Mouse (Mus musculus) heart, adult 2 months (tissue): Measurements from ENCODE around the gene Tm4sf5. TPM values are rescaled to one million over a fixed set of nuclear protein-coding genes. Genes with fewer than 3 reads are reported as not detected.
A peak's percentile ranks its signal among the peaks of the same experiment; 100 is the strongest.
"Not testable (repeated sequence)": the region's sequence is repeated elsewhere in the genome, so short reads cannot be mapped to it uniquely, and the experiment has no call there.

Experiments used
- DNase-seq, 2 experiments: peaks; one replicate each; pipeline ENCODE4 v3.0.0; 2021
- H3K27ac ChIP-seq: fragments of 200-600 bp; 2 replicates; pipeline ENCODE4 v1.8.1; 2022
- H3K27me3 ChIP-seq: fragments of 200-500 bp; 2 replicates; pipeline ENCODE4 v1.6.1; 2012; ENCODE audit warnings: mild to moderate bottlenecking, low read length, inconsistent platforms, mixed read lengths; ENCODE audit not compliant: control insufficient read depth, insufficient read depth
- H3K36me3 ChIP-seq: fragments of 200-500 bp; 2 replicates; pipeline ENCODE4 v1.6.1; 2012; ENCODE audit warnings: low read length, inconsistent platforms; ENCODE audit not compliant: control insufficient read depth, insufficient read depth
- H3K4me1 ChIP-seq: fragments of 200-500 bp; 2 replicates; pipeline ENCODE4 v1.6.1; 2011; ENCODE audit warnings: low read length; ENCODE audit not compliant: control insufficient read depth, insufficient read depth
- H3K4me3 ChIP-seq: fragments of 200-600 bp; 2 replicates; pipeline ENCODE4 v1.8.1; 2022
- H3K79me2 ChIP-seq: fragments of 200-500 bp; replicated peaks from 2 replicates; pipeline ENCODE4 v1.6.1; 2012; ENCODE audit warnings: mild to moderate bottlenecking, inconsistent platforms, low read length, moderate library complexity, mixed read lengths; ENCODE audit not compliant: control insufficient read depth, insufficient read depth
- H3K9ac ChIP-seq: fragments of 200-500 bp; 2 replicates; pipeline ENCODE4 v1.6.1; 2012; ENCODE audit warnings: low read depth, mild to moderate bottlenecking, control low read depth, inconsistent platforms, low read length, mixed read lengths
- CTCF ChIP-seq: fragments of 200-600 bp; IDR thresholded peaks from 2 replicates; pipeline ENCODE4 v1.8.1; 2022; ENCODE audit warnings: antibody characterized with exemption, mild to moderate bottlenecking, moderate library complexity
- EP300 ChIP-seq: fragments of 200-500 bp; IDR thresholded peaks from 2 replicates; pipeline ENCODE4 v1.6.1; 2011; ENCODE audit warnings: low read depth, low read length, control low read depth; ENCODE audit not compliant: insufficient read depth
- POLR2A ChIP-seq: fragments of 200-500 bp; IDR thresholded peaks from 2 replicates; pipeline ENCODE4 v1.6.1; 2011; ENCODE audit warnings: mild to moderate bottlenecking, low read depth, low read length, control low read depth; ENCODE audit not compliant: insufficient read depth
- WGBS: fragments of 180-500 bp; shearing (Covaris S2); methylation state at CpG from one replicate; pipeline ENCODE4 v1.1.7; 2018; 5-methylcytosine and 5-hydroxymethylcytosine counted together
- intact Hi-C: fragments of 180-260 bp; cut with DNase I; formaldehyde crosslinking; loops from one replicate; pipeline ENCODE4 v1.15.1; 2025
- polyA plus RNA-seq: library from polyadenylated mRNA; depleted of rRNA; stranded (reverse); fragments of >200 nt; gene quantifications from 2 replicates; pipeline ENCODE4 v1.2.3, GENCODE M21; 2012
- total RNA-seq, 2 experiments: library from RNA; stranded (reverse); gene quantifications; 2 replicates each; pipeline ENCODE4 v1.2.3; 2021

The Tm4sf5 gene
- total and polyA plus RNA-seq, 3 experiments = 1.2 to 1.5 (median 1.3) TPM

- H3K27ac ChIP-seq = peak overlapping the region; percentile 75
- H3K36me3 ChIP-seq = no peaks in the 10 kb centered on the region
- H3K4me1 ChIP-seq = no peaks in the 10 kb centered on the region; the same call in 1 of the 2 replicates
- peak overlapping the region; percentile 44 for H3K4me3 ChIP-seq
- 16% methylated on average over 41 of the region's 41 CpGs for WGBS
- intact Hi-C loops = loop anchor here (1.0 kb wide), 1 partner anchor 85 kb away; no protein-coding TSS in a partner anchor
- peak overlapping the region; percentile 70 for H3K9ac ChIP-seq
- H3K79me2 ChIP-seq = no peaks in the 10 kb centered on the region
- H3K27me3 ChIP-seq = no peaks in the 10 kb centered on the region
- TF ChIP-seq CTCF (peak; percentile 39), POLR2A (0 out of 2 replicates have a peak, but pooled peaks have one; percentile 49), EP300 (no peak)
- DNase-seq = peak; percentile 65 to 76
These were observed 15.2 kb downstream of the Tm4sf5 start for GRCm38 (mm10) chr11:70520178-70520769.

- H3K27me3 ChIP-seq, DNase-seq, H3K4me3 ChIP-seq, H3K79me2 ChIP-seq, H3K9ac ChIP-seq, H3K36me3 ChIP-seq, intact Hi-C loops, H3K27ac ChIP-seq, H3K4me1 ChIP-seq: not testable (repeated sequence)
- 84% methylated on average over 8 of the region's 8 CpGs for WGBS
- 0 out of 2 replicates have a peak, but pooled peaks have one; percentile 15 for TF ChIP-seq CTCF
These were observed 18.4 kb downstream of the Tm4sf5 start for GRCm38 (mm10) chr11:70523306-70523989.

DNA sequence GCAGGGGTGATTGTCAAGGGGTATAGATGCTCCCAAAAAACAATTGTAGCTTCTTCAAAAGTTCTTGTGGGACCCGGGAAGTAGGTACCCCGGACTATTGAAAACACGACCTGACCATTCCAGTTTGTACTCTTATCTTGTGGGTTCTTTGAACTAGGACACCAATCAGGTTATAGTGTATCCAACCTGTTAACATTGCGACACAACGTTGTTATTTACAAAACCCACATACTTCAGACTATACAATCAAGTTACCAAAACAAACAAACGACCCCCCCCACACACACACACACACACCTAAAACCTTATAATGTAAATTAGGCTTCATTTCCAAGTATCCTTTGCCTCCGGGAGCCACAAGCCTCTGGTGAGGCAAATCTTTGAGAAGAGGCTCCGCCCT, 19.7 kb downstream of the Tm4sf5 start:
- Histone ChIP-seq H3K79me2 (no peaks in the 10 kb centered on the region), H3K27ac (0 out of 2 replicates have a peak overlapping the region, but pooled peaks have one; percentile 36), H3K4me3 (peak overlapping the region; percentile 72; the same call in 1 of the 2 replicates), H3K9ac (no peak overlapping the region; the same call in 1 of the 2 replicates), H3K27me3 (no peaks in the 10 kb centered on the region), H3K36me3 (peaks cover 2% of the 10 kb centered on the region), H3K4me1 (peaks cover 3% of the 10 kb centered on the region)
- WGBS = 4% methylated on average over 8 of the region's 8 CpGs
- DNase-seq = no peak
- intact Hi-C loops = loop anchor here (1.0 to 2.0 kb wide), 2 partner anchors 16 to 38 kb away; partner anchors contain the start of genes Mink1 and Pld2
- TF ChIP-seq CTCF (no peak), POLR2A (no peak), EP300 (no peak)

- Histone ChIP-seq H3K4me3 (peak within 1 kb of the TSS; percentile 72), H3K27me3 (no peaks in the 10 kb centered on the region), H3K4me1 (peaks cover 3% of the 10 kb centered on the region), H3K36me3 (peaks cover 2% of the 10 kb centered on the region), H3K27ac (peak within 1 kb of the TSS; percentile 71), H3K9ac (peak within 1 kb of the TSS; percentile 76), H3K79me2 (no peaks in the 10 kb centered on the region)
- under 1% methylated on average over 25 of the region's 26 CpGs for WGBS
- DNase-seq = peak; percentile 90 to 93
- intact Hi-C loops = loop anchor here (1.0 to 2.0 kb wide), 2 partner anchors 16 to 37 kb away; partner anchors contain the start of genes Mink1 and Pld2
- TF ChIP-seq POLR2A = peak; percentile 95
- TF ChIP-seq CTCF = no peak
- TF ChIP-seq EP300 = peak; percentile 61; the same call in 1 of the 2 replicates
These were observed 20.2 kb downstream of the Tm4sf5 start, which contains the start of gene Psmb6 for GRCm38 (mm10) chr11:70525184-70525678. TSS of gene Psmb6 (plus strand) at chr11:70525367.

DNA sequence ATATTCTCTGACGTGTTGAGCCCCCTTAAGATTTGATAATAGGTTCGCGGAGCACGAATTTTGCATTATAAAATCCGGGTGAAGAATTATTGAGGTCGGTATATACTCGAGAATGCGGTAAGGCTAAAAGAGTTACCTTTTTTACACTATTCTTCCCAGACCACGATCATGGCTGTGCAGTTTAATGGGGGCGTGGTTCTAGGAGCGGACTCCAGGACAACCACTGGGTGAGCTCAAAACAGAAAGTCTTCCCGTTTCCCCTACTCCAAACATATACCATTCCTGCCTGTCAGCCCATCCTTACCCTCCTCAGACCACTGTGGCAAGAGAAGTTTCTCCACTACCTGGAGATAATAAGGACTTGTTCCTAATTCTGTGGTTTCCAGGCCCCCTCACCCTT, 20.7 kb downstream of the Tm4sf5 start:
- peaks cover 3% of the 10 kb centered on the region for H3K4me1 ChIP-seq
- no peak for DNase-seq
- H3K27ac ChIP-seq = peak overlapping the region; percentile 71
- intact Hi-C loops = loop anchor here (1.0 to 2.0 kb wide), 2 partner anchors 15 to 37 kb away; partner anchors contain the start of genes Mink1 and Pld2
- no peaks in the 10 kb centered on the region for H3K27me3 ChIP-seq
- H3K9ac ChIP-seq = peak overlapping the region; percentile 76
- no peaks in the 10 kb centered on the region for H3K79me2 ChIP-seq
- H3K4me3 ChIP-seq = peak overlapping the region; percentile 72
- WGBS = 3% methylated on average over 12 of the region's 12 CpGs
- peaks cover 2% of the 10 kb centered on the region for H3K36me3 ChIP-seq
- TF ChIP-seq CTCF (no peak), POLR2A (no peak), EP300 (no peak)
